30 mouse cellular contexts compared by ENCODE assay signal in genomic region chr4:120170387-120170936, GRCm38 (mm10). TPM values are rescaled to one million over a fixed set of nuclear protein-coding genes. Genes with fewer than 3 reads are reported as not detected.
DNase-seq lines count a peak whose midpoint lies in the region; ATAC-seq and TF ChIP-seq lines count a peak whose summit lies in the region.
"Had no signal": no experiment of that assay in that cellular context is flagged by ENCODE, and none has a peak within 500 bp of the region (broad histone marks: within the 10 kb centered on the region; RNA-seq: fewer than 3 reads in every experiment).

No protein-coding gene starts in this region.

- peaks cover 2% of the 10 kb centered on the region for H3K4me1 ChIP-seq in midbrain, embryonic 11.5 days (ENCODE audit: control insufficient read depth, insufficient read depth, low read length)
- peaks cover 18% of the 10 kb centered on the region for H3K4me1 ChIP-seq in midbrain, embryonic 13.5 days (replicated peaks)
- H3K4me1 ChIP-seq in intestine, embryonic 16.5 days (ENCODE audit: control insufficient read depth, insufficient read depth, low read length) = peaks cover 28% of the 10 kb centered on the region
- peaks cover 17% of the 10 kb centered on the region for H3K4me1 ChIP-seq in forebrain, embryonic 16.5 days (replicated peaks; ENCODE audit: control insufficient read depth, insufficient read depth, low read length)

- H3K4me2 ChIP-seq in midbrain, embryonic 11.5 days = no peak overlapping the region
- H3K4me2 ChIP-seq in midbrain, embryonic 13.5 days (replicated peaks) = no peak overlapping the region
- H3K4me2 ChIP-seq in intestine, embryonic 16.5 days (ENCODE audit: low read depth, low read length) = peak overlapping the region; percentile 4; the same call in 1 of the 2 replicates
- peak overlapping the region; percentile 18 for H3K4me2 ChIP-seq in myocyte (ENCODE audit: low read depth)
- no peak overlapping the region for H3K4me2 ChIP-seq in forebrain, embryonic 16.5 days (ENCODE audit: low read length)
- H3K4me2 ChIP-seq: forebrain, embryonic 13.5 days; heart, embryonic 11.5 days; hindbrain, embryonic 12.5 days; hindbrain, embryonic 15.5 days had no signal

- H3K27ac ChIP-seq in midbrain, embryonic 11.5 days (ENCODE audit: low read depth, low read length) = no peak overlapping the region
- H3K27ac ChIP-seq in midbrain, embryonic 13.5 days = no peak overlapping the region
- no peak overlapping the region for H3K27ac ChIP-seq in intestine, embryonic 16.5 days (ENCODE audit: low read length)
- no peak overlapping the region for H3K27ac ChIP-seq in forebrain, embryonic 16.5 days (ENCODE audit: low read length)
- H3K27ac ChIP-seq: forebrain, embryonic 10.5 days; gastrocnemius, adult 2 months; hindbrain, embryonic 12.5 days; hindbrain, embryonic 15.5 days had no signal

- WGBS in midbrain, embryonic 11.5 days = 79% methylated on average over 9 of the region's 9 CpGs
- WGBS in midbrain, embryonic 13.5 days = 81% methylated on average over 9 of the region's 9 CpGs
- 30% methylated on average over 9 of the region's 9 CpGs for WGBS in intestine, embryonic 16.5 days
- WGBS in forebrain, embryonic 16.5 days = 69% methylated on average over 9 of the region's 9 CpGs

- no peak overlapping the region for H3K4me3 ChIP-seq in midbrain, embryonic 11.5 days (ENCODE audit: low read depth, low read length)
- no peak overlapping the region for H3K4me3 ChIP-seq in midbrain, embryonic 13.5 days (replicated peaks)
- H3K4me3 ChIP-seq in intestine, embryonic 16.5 days (ENCODE audit: low read length) = no peak overlapping the region
- H3K4me3 ChIP-seq in myocyte = no peak overlapping the region
- no peak overlapping the region for H3K4me3 ChIP-seq in forebrain, embryonic 16.5 days (replicated peaks; ENCODE audit: low read length)
- H3K4me3 ChIP-seq: forebrain, embryonic 10.5 days; forebrain, embryonic 13.5 days; gastrocnemius, adult 2 months; hindbrain, embryonic 12.5 days; hindbrain, embryonic 15.5 days had no signal

- DNase-seq in midbrain, embryonic 11.5 days (ENCODE audit: low spot score, missing footprints) = peak; percentile 54
- peak; percentile 58 for DNase-seq in 3T3-L1 (ENCODE audit: low read depth, low spot score)
- no peak for DNase-seq in T-cell, adult 2 months (ENCODE audit: low spot score)
- no peak for DNase-seq in layer of hippocampus, postnatal 14 days (ENCODE audit: low spot score in 2 of 2)
- DNase-seq: adrenal gland, adult 8-10 months; adrenal gland, postnatal 36 days; B cell, adult 2 months; cerebellum, adult 18-20 months; cerebellum, adult 9-10 months; cerebellum, postnatal 14 days; forebrain, postnatal 0 days; gastrocnemius, adult 2 months; gastrocnemius, postnatal 14 days; heart, adult 11 months had no signal

- H3K9ac ChIP-seq in midbrain, embryonic 11.5 days (ENCODE audit: low read length) = no peak overlapping the region
- H3K9ac ChIP-seq in midbrain, embryonic 13.5 days (replicated peaks) = no peak overlapping the region
- 0 out of 2 replicates have a peak overlapping the region, but pooled peaks have one; percentile 5 for H3K9ac ChIP-seq in intestine, embryonic 16.5 days (ENCODE audit: low read depth, low read length)
- H3K9ac ChIP-seq in forebrain, embryonic 16.5 days (replicated peaks; ENCODE audit: low read depth, low read length) = no peak overlapping the region
- H3K9ac ChIP-seq: forebrain, embryonic 13.5 days; forebrain, postnatal 0 days; hindbrain, embryonic 12.5 days; hindbrain, embryonic 15.5 days had no signal

- no peaks in the 10 kb centered on the region for H3K36me3 ChIP-seq in midbrain, embryonic 11.5 days (ENCODE audit: control insufficient read depth, insufficient read depth, low read length)
- no peaks in the 10 kb centered on the region for H3K36me3 ChIP-seq in midbrain, embryonic 13.5 days
- no peaks in the 10 kb centered on the region for H3K36me3 ChIP-seq in intestine, embryonic 16.5 days (ENCODE audit: control insufficient read depth, insufficient read depth, low read length)
- H3K36me3 ChIP-seq in myocyte (ENCODE audit: control insufficient read depth, insufficient read depth) = no peaks in the 10 kb centered on the region
- no peaks in the 10 kb centered on the region for H3K36me3 ChIP-seq in forebrain, embryonic 16.5 days (ENCODE audit: control insufficient read depth, insufficient read depth)
- H3K36me3 ChIP-seq: forebrain, embryonic 10.5 days; G1E; hindbrain, embryonic 12.5 days; hindbrain, embryonic 15.5 days had no signal

- no peaks in the 10 kb centered on the region for H3K79me2 ChIP-seq in myocyte (ENCODE audit: control insufficient read depth, insufficient read depth)

- H3K27me3 ChIP-seq in midbrain, embryonic 11.5 days (ENCODE audit: control insufficient read depth, insufficient read depth, low read length) = no peaks in the 10 kb centered on the region
- no peaks in the 10 kb centered on the region for H3K27me3 ChIP-seq in midbrain, embryonic 13.5 days
- no peaks in the 10 kb centered on the region for H3K27me3 ChIP-seq in intestine, embryonic 16.5 days (replicated peaks; ENCODE audit: control insufficient read depth, insufficient read depth, low read length)
- peaks cover 5% of the 10 kb centered on the region for H3K27me3 ChIP-seq in myocyte (ENCODE audit: control insufficient read depth, insufficient read depth, insufficient read length)
- no peaks in the 10 kb centered on the region for H3K27me3 ChIP-seq in forebrain, embryonic 16.5 days (replicated peaks; ENCODE audit: control insufficient read depth, insufficient read depth, low read length)
- H3K27me3 ChIP-seq: forebrain, embryonic 13.5 days; hindbrain, embryonic 12.5 days; hindbrain, embryonic 15.5 days; Patski had no signal

- no peaks in the 10 kb centered on the region for H3K9me3 ChIP-seq in midbrain, embryonic 11.5 days (ENCODE audit: control insufficient read depth, low read length)
- no peaks in the 10 kb centered on the region for H3K9me3 ChIP-seq in midbrain, embryonic 13.5 days
- H3K9me3 ChIP-seq in intestine, embryonic 16.5 days (ENCODE audit: control insufficient read depth, low read length) = no peaks in the 10 kb centered on the region
- H3K9me3 ChIP-seq in forebrain, embryonic 16.5 days (ENCODE audit: control insufficient read depth, low read length) = no peaks in the 10 kb centered on the region
- H3K9me3 ChIP-seq: forebrain, embryonic 10.5 days; forebrain, embryonic 13.5 days; hindbrain, embryonic 12.5 days; hindbrain, embryonic 15.5 days had no signal

- TF ChIP-seq POLR2A in myocyte (IDR thresholded peaks at IDR 0.05; ENCODE audit: insufficient read length, low read depth) = no peak

- no peak overlapping the region for H3ac ChIP-seq in myocyte (ENCODE audit: control insufficient read depth, insufficient read length)

- ATAC-seq in midbrain, embryonic 11.5 days (ENCODE audit: low FRiP score) = no peak
- ATAC-seq in midbrain, embryonic 13.5 days = no peak
- peak; percentile 75 for ATAC-seq in intestine, embryonic 16.5 days
- ATAC-seq in forebrain, embryonic 16.5 days = no peak
- ATAC-seq: forebrain, embryonic 13.5 days; forebrain, postnatal 0 days; Patski had no signal

TF ChIP-seq in myocyte, 11 proteins besides CTCF, POLR2A, EP300 and RAD21:
- TF ChIP-seq REST (IDR thresholded peaks at IDR 0.05; ENCODE audit: insufficient read depth, insufficient read length) (no peak), MYOD1 (IDR thresholded peaks at IDR 0.05; ENCODE audit: control insufficient read depth in 1 of 3, insufficient read length in 2 of 3, low read depth in 2 of 3) (no peak), CEBPB (IDR thresholded peaks at IDR 0.05; ENCODE audit: insufficient read depth, poor library complexity, severe bottlenecking) (no peak), TCF12 (IDR thresholded peaks at IDR 0.05; ENCODE audit: insufficient read depth, poor library complexity, severe bottlenecking) (no peak), E2F4 (IDR thresholded peaks at IDR 0.05; ENCODE audit: insufficient read depth) (no peak), MAX (IDR thresholded peaks at IDR 0.05; ENCODE audit: low read depth) (no peak), SRF (IDR thresholded peaks at IDR 0.05; ENCODE audit: control insufficient read depth, insufficient read length, low read depth) (no peak), USF1 (IDR thresholded peaks at IDR 0.05; ENCODE audit: low read depth) (no peak), MYOG (IDR thresholded peaks at IDR 0.05; ENCODE audit: control insufficient read depth in 1 of 3, insufficient read depth in 1 of 3, insufficient read length in 2 of 3, low read depth in 2 of 3) (no peak), TCF3 (IDR thresholded peaks at IDR 0.05; ENCODE audit: insufficient read length, low read depth) (no peak), POLR2AphosphoS2 (IDR thresholded peaks at IDR 0.05; ENCODE audit: insufficient read length, low read depth) (no peak)

RNA-seq across cellular contexts. Expression of gene Edn2, which starts 9.5 kb away (rescaled TPM):
- polyA plus RNA-seq in midbrain, embryonic 11.5 days (2014; fragmentation: Nextera tagmentation; extraction: Ambion mirVana) = not detected in 2 replicates
- polyA plus RNA-seq in midbrain, embryonic 13.5 days (2015; fragmentation: Nextera tagmentation; extraction: Ambion mirVana) = not detected in 2 replicates
- 5.3 and 5.8 TPM in 2 replicates for polyA plus RNA-seq in intestine, embryonic 16.5 days (2015; fragmentation: Nextera tagmentation; extraction: Ambion mirVana)
- polyA plus RNA-seq in myocyte (2012; fragmentation: generic; extraction: Trizol) = not detected
- not detected for total RNA-seq in layer of hippocampus, postnatal 14 days (2021)
- 0.38 TPM in 1 of 2 replicates, not detected in the other for polyA plus RNA-seq in forebrain, embryonic 16.5 days (2015; fragmentation: Nextera tagmentation; extraction: Ambion mirVana)
- total RNA-seq: adrenal gland, adult 8-10 months; adrenal gland, postnatal 36 days; CH12.LX; forebrain, postnatal 0 days; G1E; gastrocnemius, adult 2 months; gastrocnemius, postnatal 14 days; gastrocnemius, postnatal 4 days; heart, adult 8-10 months; heart, postnatal 25 days; hematopoietic stem cell, adult 5-6 weeks had no signal
- polyA plus RNA-seq: forebrain, embryonic 10.5 days; G1E; hindbrain, embryonic 12.5 days; Patski had no signal

Comparison
In these comparisons a context has a peak if more than half of its experiments do, and no peak if none do; other contexts are left out.
1. DNase-seq: peak in midbrain, embryonic 11.5 days (single experiment) and 3T3-L1 (single experiment); none in T-cell, adult 2 months (single experiment) and layer of hippocampus, postnatal 14 days (0 of 2).
2. H3K4me2 ChIP-seq: peak in intestine, embryonic 16.5 days (single experiment) and myocyte (single experiment); none in midbrain, embryonic 11.5 days (single experiment), midbrain, embryonic 13.5 days (single experiment) and forebrain, embryonic 16.5 days (single experiment).